Mouse (Mus musculus) spleen, adult 2 months (tissue): ENCODE results near the gene Gm3127.
"Not testable (repeated sequence)": the region's sequence is repeated elsewhere in the genome, so short reads cannot be mapped to it uniquely, and the experiment has no call there.

Experiments
- CTCF ChIP-seq: fragments of 200-500 bp; IDR thresholded peaks from 2 replicates; pipeline ENCODE4 v1.5.1; 2011; ENCODE audit warnings: mild to moderate bottlenecking, inconsistent platforms; ENCODE audit not compliant: insufficient read depth, insufficient read length, insufficient replicate concordance; ENCODE audit errors: extremely low read depth
- POLR2A ChIP-seq: fragments of 200-500 bp; IDR thresholded peaks from 2 replicates; pipeline ENCODE4 v1.6.1; 2011; ENCODE audit warnings: low read depth, low read length, inconsistent platforms

GRCm38 (mm10) chr14:4141646-4142045 is 23.2 kb upstream of the Gm3127 start:
- not testable (repeated sequence) for TF ChIP-seq POLR2A, CTCF
